Mouse (Mus musculus): ENCODE data around the gene Rnf187.

Rnf187 gene

DNA sequence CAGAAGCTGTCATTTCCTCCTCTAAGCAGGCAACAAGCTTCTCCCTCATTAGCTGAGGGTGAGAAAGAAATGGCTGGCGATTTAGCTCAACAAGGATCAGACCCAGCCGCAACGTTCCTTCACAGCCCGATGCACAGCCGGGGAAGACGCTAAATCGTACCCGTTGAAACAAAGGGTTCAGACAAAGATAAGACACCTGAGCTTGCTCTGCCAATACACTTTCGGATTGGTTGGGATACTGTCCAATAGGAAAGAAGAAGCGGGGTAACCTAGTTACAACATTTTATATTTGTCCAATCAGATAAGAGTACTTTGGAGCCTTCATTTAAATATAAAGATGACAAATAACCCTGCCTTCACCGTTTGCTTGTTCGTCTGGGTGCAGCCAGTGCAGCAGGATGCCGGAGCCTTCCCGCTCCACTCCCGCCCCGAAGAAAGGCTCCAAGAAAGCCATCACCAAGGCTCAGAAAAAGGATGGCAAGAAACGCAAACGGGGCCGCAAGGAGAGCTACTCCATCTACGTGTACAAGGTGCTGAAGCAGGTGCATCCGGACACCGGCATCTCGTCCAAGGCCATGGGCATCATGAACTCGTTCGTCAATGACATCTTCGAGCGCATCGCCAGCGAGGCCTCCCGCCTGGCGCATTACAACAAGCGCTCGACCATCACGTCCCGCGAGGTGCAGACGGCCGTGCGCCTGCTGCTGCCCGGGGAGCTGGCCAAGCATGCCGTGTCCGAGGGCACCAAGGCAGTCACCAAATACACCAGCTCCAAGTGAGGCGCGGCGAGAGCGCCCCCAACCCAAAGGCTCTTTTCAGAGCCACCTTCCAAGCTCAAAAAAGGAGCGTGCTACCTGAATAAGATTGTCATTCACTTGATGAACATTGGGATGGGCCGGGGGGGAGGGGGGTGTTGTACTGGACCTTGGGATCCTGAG is 10.1 kb upstream of the Rnf187 start, which contains the start of gene Hist3h2ba:
TSS of gene Hist3h2ba (plus strand) at position 379 of the 938 bp plus-strand sequence.
- in situ Hi-C loops (cut with MboI, MseI), result no loop called here

DNA sequence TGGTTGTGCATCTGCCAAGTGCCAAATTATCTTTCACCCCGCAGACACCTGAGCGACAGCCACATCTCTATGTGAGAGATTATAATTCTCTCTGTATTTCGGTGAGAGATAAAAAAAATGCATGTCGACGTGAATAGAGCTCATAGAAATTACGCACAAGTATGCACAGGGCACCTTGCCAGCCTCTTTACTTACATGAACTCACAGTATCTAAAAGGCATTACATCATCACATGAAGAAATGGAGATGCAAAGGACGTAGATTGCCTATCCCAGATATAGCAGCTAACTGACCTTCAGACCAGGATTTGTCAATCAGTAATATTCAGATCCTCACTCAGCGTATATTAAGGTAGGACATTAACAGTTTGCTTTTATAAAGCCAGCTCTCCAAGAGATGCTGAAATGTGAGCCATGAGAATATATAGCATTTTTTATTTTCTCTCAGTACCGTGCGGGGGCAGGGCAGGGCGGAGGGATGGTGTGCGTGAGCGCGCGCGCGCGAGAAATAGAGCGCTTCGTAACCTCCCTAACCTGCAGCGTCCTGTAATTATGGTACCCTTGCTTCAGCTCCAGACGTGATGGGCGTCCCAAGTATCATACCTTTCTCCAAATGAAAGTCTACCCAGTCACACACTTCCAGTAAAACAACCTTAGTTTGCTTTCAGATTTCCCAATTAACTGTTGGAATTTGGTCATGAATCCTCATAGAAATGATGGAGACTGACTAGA is 9.2 kb upstream of the Rnf187 start:
- in situ Hi-C loops (cut with MboI, MseI), result no loop called here

DNA sequence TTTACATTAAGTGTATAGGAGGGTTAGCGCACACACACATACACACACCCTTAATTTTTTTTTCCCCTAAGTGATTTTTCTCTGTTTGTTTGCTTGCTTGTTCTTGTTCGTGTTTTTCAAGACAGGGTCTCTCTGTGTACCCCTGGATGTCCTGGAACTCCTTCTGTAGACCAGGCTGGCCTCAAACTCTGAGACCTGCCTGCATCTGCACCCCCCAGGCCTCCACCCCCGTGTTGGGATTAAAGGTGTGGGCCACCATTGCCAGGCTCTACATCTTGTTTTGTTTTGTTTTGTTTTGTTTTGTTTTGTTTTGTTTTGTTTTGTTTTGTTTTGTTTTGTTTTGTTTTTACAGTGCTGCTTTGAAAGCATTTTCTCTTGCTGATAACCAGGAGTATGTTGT is 8.6 kb upstream of the Rnf187 start:
- in situ Hi-C loops (cut with MboI, MseI), result no loop called here

DNA sequence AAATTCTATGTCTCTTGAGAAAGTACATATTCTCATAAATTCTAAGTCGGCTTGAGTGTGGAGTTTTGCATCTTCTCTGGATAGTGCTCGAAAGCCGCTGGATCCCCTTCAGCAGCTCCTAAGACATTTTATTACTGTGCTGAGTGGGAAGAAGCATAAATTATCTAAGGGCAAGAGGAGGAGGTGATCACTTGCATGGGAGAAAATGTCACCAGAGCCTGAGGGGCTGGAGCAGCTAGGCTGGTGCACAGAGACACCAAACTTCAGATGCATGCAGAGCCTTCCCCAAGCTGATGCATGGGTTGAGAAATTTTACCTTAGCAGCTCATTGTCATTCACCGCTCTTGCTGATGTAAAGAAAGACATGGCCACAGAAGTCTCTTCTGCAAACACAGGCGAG is 5.4 kb upstream of the Rnf187 start:
- in situ Hi-C loops (cut with MboI, MseI), result no loop called here

DNA sequence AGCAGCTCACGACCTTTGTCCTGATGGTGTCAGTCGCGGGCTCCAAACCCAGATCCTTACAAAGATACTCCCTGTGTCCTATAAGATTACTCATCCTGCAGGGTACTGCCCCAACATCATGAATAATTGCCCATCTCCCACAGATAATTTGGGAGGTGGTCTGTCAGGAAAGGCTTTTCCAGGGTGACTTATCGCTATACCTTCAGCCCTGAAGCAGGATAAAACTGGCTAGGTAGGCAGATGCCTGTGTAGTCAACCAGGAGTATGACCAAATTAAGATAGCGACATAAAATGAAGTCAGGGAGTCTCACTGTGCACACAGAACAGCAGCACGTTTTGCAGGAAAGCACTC is 348 bp upstream of the Rnf187 start:
- in situ Hi-C loops (cut with MboI, MseI), result no loop called here

DNA sequence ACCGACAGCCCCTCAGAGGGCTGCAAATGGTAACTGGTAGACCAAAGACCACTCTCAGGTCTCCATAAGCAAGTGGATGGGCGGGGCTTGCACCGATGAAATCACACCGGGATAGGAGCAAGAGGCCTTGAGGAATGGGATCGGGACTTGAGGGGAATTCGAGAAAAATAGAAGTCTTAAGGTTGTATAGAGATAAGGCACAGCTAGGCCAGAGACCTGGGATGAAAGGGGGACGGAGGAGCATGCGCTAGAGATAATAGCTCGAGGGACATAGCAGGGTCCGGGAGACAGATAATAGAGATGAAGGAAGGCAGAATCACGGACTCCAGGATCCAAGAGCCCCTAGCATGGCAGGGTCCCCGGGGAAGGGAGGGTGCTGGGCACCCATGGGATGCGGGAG is 807 bp downstream of the Rnf187 start:
- in situ Hi-C loops (cut with MboI, MseI), result no loop called here

DNA sequence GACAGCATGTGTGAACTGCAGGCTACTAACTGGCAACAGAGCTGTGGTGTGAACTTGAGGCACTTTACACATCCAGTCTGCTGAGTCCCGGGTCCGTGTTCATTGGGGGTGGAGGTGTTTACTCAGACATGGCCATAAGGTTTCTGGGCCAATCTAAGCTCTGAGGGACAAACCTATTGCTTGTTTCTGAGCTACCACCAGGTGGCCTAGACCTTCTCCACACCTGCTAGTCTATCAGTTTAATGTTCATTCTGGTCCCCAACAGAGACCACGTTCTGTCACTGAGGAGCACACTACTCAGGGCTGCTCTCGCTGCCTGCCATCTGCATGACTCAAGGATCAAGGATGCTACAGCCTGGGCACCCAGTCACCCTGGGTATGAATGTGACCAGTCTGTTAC is 7.1 kb downstream of the Rnf187 start:
- in situ Hi-C loops (cut with MboI, MseI), result no loop called here

DNA sequence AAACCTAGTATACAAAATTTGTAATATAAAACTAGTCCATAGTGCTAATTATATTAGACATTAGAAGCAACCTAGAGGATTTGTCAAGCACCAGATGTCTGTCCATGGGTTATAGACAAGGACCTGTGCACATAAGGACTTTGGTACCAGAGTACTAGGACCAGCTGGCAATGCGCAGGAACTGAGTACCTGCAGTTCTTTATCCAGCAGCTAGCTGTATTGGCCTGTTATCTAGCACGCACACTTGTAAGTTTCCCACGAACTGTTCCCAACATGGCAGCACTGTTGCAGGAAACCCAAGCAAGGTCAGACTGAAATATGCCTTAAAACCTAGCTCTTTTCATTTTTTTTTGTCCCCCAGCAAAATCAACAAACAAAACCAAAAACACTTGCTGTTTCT is 8.5 kb downstream of the Rnf187 start:
- in situ Hi-C loops (cut with MboI, MseI), result no loop called here

DNA sequence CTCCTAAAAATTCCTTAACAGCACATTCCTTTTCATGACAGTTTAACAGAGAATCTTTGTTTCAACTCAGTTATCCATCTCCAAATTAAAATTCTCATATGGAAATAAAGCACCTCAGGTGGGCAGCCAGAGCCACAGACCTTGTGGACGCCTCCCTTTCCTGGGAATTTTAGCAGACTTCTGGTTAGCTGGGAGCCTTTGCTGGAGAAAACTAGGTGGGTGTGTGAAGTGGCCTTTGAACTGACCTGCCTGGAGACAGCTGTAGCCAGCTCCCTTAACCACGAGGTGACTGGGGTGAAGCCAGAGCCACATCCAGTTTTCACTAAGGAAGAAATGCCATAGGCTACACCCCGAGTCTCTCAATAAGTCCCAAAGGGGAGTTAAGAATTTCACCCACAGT is 9.1 kb downstream of the Rnf187 start:
- in situ Hi-C loops (cut with MboI, MseI), result no loop called here

DNA sequence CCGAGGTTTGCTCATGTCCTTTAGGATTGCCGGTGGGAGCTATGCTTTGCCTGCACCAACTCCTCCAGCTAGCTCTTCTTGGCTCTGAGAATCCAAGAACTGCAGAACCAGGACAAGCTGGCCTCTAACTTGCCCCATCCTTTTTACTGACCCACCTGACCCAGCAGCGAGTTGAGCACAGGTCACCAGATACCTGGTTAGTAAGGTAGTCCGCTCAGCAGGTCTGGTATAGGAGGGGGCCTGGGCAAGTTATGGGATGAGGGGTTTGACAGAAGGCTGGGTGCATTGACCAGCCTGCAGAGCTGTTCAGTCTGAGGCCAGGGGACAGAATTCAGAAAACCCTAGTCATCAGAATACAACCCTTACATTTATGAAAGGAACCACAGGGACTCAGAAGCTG is 9.7 kb downstream of the Rnf187 start:
- in situ Hi-C loops (cut with MboI, MseI), result no loop called here

DNA sequence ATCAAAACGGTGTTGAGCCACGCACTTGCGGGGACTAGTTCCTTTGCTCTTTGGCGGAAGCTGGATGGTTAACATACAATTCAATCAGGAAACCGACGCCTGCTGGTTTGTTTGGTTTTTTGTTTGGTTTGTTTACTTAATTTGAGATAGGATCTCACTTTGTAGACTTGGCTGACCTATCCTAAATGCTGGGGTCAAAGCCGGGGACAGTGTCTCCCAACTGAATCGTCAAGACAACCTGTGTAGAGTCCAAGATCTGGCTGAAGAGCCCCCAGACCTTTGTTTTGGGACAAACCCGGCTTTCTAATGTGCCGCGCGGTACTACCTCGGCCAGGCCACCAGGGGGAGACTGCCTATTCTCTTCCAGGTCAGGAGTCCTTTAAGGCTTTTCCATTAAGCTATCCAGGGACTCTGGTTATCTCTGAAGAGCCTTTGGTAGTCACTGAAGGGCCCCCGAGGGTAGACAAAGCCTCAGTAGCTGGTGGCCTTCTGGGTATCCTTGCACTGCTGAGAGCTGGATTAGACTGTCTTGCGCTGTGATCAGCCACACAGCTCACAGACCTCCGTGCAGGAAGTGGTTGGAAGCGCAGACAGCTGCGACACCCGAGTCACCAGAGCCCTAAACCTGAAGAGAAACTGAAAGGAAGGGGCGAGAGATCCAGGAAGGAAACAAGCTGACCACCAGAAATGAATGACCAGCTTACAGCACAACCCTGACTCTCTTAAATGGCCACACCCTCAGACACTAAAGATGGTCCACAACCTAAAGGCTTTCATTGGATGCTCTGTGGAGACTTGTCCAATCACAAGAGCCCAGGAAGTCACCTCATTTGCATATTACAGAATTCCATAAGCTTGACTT is 10.7 kb downstream of the Rnf187 start:
- in situ Hi-C loops (cut with MboI, MseI), result no loop called here

DNA sequence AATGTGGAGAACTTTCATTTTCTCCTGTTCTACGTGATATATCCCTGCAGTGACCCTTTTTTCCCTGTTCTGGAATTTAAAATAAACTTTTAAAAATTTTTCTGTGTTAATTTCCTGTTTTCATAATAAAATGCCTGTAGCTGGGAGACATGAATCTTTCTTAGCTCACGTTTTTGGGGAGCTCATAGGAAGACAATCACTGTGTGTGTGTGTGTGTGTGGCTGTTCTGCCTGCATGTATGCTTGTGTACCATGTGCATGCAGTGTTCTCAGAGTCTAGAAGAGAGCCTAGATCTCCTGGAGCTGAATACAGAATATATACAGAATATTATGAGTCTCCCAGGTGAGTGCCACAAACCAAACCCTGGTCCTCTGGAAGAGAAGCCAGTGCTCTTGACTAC is 11.7 kb downstream of the Rnf187 start:
- in situ Hi-C loops (cut with MboI, MseI), result no loop called here

DNA sequence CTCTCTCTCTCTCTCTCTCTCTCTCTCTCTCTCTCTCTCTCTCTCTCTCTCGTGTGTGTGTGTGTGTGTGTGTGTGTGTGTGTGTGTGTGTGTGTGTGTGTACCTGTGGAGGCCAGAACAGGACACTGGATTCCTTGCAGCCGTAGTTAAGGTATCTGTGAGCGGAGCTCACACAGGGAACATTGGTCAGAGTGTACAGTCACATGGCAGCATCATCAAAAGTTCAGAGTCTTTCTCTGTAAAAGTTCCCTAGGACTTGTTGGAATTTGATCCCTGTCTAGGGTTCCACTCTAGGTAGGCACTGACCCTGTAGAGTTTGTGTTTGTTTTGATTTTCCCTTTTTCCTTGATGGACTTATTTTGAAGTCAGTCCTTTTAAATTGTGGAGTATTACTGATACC is 12.1 kb downstream of the Rnf187 start:
- in situ Hi-C loops (cut with MboI, MseI), result no loop called here

DNA sequence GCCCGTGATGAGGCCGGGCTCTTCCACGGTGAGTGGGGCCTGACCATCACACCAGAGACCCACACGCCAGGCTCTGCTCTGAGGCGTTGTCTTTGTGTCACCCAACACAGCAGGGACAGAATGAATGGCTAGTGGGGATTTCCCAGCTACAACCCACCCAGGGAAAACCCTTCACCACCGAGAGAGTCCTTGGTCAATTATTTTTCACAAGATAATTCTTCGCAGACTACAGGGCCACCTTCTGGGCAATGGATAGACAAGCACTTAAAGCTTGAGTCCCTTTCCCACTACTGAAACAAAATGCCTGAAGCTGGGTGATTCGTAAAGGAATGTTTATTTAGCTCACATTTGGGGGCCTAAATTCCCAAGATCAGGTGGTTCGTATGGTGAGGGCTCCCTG is 16.3 kb downstream of the Rnf187 start:
- in situ Hi-C loops (cut with MboI, MseI), result no loop called here

DNA sequence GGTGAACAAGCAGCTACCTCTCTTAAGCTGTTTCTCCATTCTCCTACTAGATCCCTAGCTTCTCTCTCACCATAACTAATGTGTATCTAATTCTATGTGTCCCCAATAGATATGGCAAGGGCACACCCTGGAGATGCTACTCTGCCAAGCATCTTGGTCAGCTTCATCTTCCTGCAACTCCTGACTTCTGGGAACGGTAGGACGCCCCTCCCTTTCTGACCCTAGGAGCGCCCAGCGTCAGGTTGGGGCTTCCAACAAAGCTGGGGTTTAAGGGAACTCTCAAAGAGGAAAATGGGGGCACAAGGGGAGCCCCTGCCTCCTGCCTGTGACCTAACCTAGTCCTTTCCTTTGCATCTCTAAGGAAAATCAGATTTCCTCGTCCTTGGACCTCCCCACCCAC is 20.0 kb downstream of the Rnf187 start:
- in situ Hi-C loops (cut with MboI, MseI), result no loop called here

DNA sequence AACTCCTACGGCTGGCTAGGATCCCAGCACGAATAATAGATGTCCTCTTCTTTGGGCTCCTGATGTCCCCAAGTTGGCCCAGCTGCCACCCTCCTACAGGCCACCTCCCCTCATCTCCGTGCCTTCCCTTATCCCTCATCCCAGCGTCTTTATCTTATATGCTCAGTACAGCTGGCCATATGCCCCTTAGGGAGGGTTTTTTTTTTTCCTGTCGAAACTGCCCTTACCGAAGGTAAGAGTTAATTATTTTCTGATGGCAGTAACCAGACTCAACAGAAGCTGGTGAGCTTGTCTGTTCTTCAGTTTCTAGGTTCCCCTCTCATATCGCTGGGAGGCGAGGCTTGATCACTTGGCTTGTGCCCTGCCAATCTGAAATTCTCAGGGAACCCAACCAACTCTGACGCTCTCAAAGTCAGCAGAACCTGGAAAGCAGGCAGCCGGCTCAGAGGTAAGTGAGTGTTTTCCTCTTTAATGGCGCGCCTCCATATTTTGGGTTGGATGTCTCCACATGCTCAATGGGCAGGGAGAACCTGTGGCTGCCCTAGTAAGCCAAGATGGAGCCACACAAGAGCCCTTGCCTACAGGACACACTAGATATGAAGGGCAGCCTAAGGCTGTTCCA is 20.9 kb downstream of the Rnf187 start, which contains the start of gene Btnl10:
TSS of gene Btnl10 (plus strand) at position 164 of the 622 bp plus-strand sequence.
- in situ Hi-C loops (cut with MboI, MseI), result no loop called here

DNA sequence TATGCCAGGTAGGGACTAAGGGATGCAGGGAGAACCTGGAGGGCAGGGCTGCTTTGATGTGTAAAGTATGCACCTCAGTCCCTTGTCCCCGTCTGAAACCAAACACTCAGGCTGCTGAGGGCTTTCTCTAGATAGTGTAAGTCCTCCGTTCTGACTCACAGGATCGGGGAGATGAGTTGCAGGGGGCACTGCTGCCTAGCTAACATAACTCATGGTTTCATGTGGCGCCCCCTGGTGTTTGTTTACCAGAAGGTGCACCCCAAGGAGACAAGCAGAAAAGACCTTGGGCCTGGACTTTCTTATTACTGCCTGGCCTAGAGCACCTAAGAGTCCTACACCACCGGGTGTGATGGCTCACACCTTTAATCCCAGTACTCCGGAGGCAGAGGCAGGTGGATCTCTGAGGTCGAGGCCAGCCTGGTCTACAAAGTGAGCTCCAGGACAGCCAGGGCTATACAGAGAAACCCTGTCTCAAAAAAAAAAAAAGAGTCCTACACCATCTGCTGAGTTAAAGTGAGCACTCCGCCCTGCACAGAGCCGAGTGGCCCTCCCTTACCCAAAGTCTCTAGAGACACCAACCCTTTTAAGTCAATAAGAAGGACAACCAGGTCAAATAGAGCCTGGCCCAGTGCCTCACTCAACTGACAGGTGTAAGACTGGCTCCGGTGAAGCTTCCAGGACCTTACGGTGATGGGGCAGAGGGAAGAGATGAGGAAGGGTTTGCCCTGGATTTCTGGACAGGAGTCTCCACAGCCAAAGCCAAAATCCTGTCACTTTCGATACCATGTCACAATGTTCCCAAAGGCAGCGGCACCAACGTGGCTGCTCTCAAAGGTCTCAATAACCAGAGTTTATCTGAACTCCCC is 21.6 kb downstream of the Rnf187 start:
- in situ Hi-C loops (cut with MboI, MseI), result no loop called here

DNA sequence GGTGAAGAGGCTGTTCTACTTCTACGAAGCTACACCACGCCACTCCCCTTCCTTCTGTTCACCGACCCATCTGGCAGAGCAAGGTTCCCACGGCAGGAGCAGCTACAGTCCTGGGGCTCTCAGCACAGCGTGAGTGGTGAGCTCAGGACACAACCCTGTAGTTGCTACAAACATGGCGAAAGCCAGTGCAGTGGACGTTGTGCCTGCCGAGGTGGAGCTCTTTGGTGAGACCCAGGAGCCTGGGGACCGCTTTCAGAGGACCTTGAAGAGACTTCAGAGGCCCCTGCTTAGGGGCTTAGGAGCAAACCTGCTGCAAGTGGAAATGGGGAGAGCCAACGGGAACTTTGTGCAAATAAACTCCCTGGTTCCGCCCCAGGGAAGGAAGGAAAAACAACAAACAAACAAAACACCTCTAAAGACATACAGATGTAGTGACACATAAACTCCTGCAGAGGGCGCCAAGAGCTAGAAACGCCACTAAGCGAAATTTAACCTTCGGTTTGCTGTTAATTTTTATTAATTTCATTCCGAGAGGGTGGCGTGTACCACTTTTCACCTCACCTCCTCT is 24.2 kb downstream of the Rnf187 start:
- in situ Hi-C loops (cut with MboI, MseI), result no loop called here

DNA sequence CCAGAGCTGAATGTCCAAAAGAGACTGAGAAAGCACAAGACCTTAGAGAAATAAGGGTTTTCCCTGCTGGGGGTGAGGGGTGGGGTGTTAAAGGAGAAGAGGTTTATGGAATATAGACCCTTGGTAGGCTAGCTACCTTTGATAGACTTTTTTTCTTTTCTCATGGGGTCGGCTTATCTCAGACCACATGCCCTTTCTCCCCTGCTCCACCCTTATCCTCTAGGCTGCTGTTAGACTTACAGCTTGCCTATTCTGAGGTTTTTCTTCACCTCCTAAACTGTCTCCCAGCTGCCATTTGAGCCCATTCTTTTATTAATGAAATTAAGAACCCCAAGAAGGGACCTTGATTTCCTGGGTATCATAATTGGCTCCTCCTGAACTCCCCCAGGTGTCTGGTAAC is 24.9 kb downstream of the Rnf187 start:
- in situ Hi-C loops (cut with MboI, MseI), result no loop called here

DNA sequence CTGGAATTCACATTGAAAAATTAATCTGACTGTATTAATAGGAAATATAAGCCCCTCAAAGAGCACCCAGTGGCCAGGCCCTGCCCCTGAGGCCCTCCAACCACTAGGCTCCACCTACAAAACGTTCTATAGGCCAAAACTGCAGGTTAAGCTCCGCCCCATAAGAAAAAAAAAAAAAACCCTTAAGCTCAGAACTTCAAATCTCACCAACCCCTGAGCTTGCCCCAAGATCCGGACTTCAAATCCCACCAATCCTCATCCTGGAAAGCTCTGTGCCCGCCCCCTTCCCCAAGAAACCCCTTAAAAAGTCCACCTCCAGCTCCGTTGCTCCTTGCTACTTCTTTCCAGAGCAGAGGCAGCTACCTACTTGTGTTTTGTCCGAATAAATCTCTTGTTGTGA is 33.9 kb downstream of the Rnf187 start:
- in situ Hi-C loops (cut with MboI, MseI), result no loop called here
